Mouse (Mus musculus): ENCODE results near the gene Olfr1133. TPM values are rescaled to one million over a fixed set of nuclear protein-coding genes. Genes with fewer than 3 reads are reported as not detected.
"Not testable (repeated sequence)": the region's sequence is repeated elsewhere in the genome, so short reads cannot be mapped to it uniquely, and the experiment has no call there.

Gene Olfr1133
- not detected for total RNA-seq (2022)

DNA sequence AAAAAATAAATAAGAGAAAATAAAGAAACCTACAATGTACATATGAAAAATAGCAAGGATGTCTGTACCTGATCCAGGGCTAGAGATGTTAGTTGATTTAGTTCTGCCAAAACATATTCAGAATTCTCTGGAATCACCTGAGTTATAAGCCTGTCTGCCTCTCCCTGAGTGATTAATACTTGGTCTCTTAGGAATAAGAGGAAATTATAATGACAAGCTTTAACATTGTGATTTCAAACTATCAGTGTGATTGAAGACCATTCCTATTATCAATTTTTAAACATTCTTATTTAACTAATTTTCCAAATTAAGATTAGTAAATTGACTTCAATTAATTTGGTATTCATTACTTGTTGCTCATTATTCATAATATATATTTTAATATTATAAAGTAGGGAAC, at the start of gene Olfr1133:
Gene Olfr1133 (minus strand): TSS at position 101 of the 400 bp plus-strand sequence.
- DNase-seq (ENCODE audit: low spot score in 2 of 2) = no peak

- no peak for DNase-seq (ENCODE audit: low spot score in 2 of 2)
Observed at GRCm38 (mm10) chr2:87693847-87694246, 46.7 kb upstream of the Olfr1133 start, which contains the start of gene Olfr1136. Gene Olfr1136 (minus strand): TSS chr2:87693947.

DNA sequence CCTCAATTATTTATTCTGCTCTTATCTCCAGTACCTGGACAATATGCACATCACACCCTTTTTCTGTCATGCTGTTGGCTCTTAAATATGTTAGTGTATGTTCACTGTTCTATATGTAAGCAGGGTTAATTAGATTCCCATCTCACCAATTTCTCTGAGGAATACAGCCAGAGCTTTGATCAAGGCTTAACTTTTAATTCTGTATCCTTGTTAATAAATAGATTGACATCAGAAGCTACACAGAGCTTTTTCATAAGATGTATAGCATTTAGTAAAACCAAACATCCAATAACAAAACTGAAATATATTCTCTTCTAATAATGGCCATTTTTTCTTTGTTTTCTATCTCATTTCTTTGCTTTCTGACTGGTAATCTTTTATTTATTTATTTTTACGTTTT, 26.4 kb upstream of the Olfr1133 start, which contains the start of gene Olfr1135:
Gene Olfr1135 (minus strand): TSS at position 101 of the 400 bp plus-strand sequence.
- DNase-seq (ENCODE audit: low spot score in 2 of 2) = no peak

GRCm38 (mm10) chr2:87658360-87658759, 11.2 kb upstream of the Olfr1133 start, which contains the start of gene Olfr1134:
Gene Olfr1134 (minus strand): TSS chr2:87658460.
- DNase-seq (ENCODE audit: low spot score in 2 of 2) = no peak

DNA sequence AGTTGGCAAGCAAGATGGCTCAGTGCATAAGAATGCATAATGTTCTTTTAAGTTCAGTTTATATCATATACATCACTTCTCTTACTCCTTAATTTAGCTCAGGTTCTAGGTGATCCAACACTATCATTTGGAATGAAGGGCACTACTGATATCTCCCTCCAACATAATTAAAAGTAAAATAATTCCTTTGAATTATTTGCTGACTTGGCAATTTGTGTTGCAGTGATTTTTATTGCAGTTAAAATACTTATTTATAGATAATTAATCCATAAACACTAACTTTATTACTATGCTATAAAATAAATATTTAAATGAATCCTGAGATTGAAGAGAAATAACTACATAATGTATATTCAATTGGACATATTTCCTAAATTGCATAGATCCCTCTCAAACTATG, 4.7 kb downstream of the Olfr1133 start:
- no peak for DNase-seq (ENCODE audit: low spot score in 2 of 2)

- no peak for DNase-seq (ENCODE audit: low spot score in 2 of 2)
Observed at GRCm38 (mm10) chr2:87637435-87637834, 9.7 kb downstream of the Olfr1133 start, which contains the start of gene Olfr1132. Gene Olfr1132 (minus strand): TSS chr2:87637535.

- no peak for DNase-seq (ENCODE audit: low spot score in 2 of 2)
Observed at GRCm38 (mm10) chr2:87626804-87627203, 20.4 kb downstream of the Olfr1133 start, which contains the start of gene Olfr1131. Gene Olfr1131 (plus strand): TSS chr2:87627104.

- DNase-seq (ENCODE audit: low spot score in 2 of 2) = not testable (repeated sequence)
Observed at GRCm38 (mm10) chr2:87605912-87606311, 41.3 kb downstream of the Olfr1133 start, which contains the start of gene Olfr1130. Gene Olfr1130 (plus strand): TSS chr2:87606212.

Other genes with a start within 250 kb of the Olfr1133 start
- gene Olfr1123, start 230.7 kb downstream of the Olfr1133 start, total RNA-seq (2022) = not detected
- not detected for gene Olfr1124, start 217.1 kb downstream of the Olfr1133 start, total RNA-seq (2022)
- not detected for gene Olfr1126, start 193.4 kb downstream of the Olfr1133 start, total RNA-seq (2022)
- gene Pramel7, start 150.3 kb downstream of the Olfr1133 start, total RNA-seq (2022) = not detected
- gene Pramel6, start 140.8 kb downstream of the Olfr1133 start, total RNA-seq (2022) = not detected
- not detected for gene Olfr153, start 115.6 kb downstream of the Olfr1133 start, total RNA-seq (2022)
- not detected for gene Olfr1128, start 101.8 kb downstream of the Olfr1133 start, total RNA-seq (2022)
- not detected for gene Olfr1129, start 73.5 kb downstream of the Olfr1133 start, total RNA-seq (2022)
- not detected for gene Olfr1130, start 41.2 kb downstream of the Olfr1133 start, total RNA-seq (2022)
- gene Olfr1131, start 20.3 kb downstream of the Olfr1133 start, total RNA-seq (2022) = not detected
- gene Olfr1132, start 9.8 kb downstream of the Olfr1133 start, total RNA-seq (2022) = not detected
- not detected for gene Olfr1134, start 11.1 kb upstream of the Olfr1133 start, total RNA-seq (2022)
- not detected for gene Olfr1135, start 26.3 kb upstream of the Olfr1133 start, total RNA-seq (2022)
- gene Olfr1136, start 46.6 kb upstream of the Olfr1133 start, total RNA-seq (2022) = not detected
- gene Olfr1137, start 65.8 kb upstream of the Olfr1133 start, total RNA-seq (2022) = not detected
- not detected for gene Olfr1138, start 92.6 kb upstream of the Olfr1133 start, total RNA-seq (2022)
- not detected for gene Olfr1140, start 96.4 kb upstream of the Olfr1133 start, total RNA-seq (2022)
- gene Olfr1141, start 106.6 kb upstream of the Olfr1133 start, total RNA-seq (2022) = not detected
- not detected for gene Olfr152, start 132.1 kb upstream of the Olfr1133 start, total RNA-seq (2022)
- gene Olfr1143, start 153.2 kb upstream of the Olfr1133 start, total RNA-seq (2022) = not detected
- gene Olfr1145, start 162.4 kb upstream of the Olfr1133 start, total RNA-seq (2022) = not detected
- gene Olfr1148, start 183.2 kb upstream of the Olfr1133 start, total RNA-seq (2022) = not detected
- not detected for gene Olfr1150-ps1, start 196.6 kb upstream of the Olfr1133 start, total RNA-seq (2022)
- not detected for gene Olfr1151, start 208.5 kb upstream of the Olfr1133 start, total RNA-seq (2022)
- not detected for gene Olfr1152, start 219.1 kb upstream of the Olfr1133 start, total RNA-seq (2022)
- not detected for gene Olfr1153, start 247.6 kb upstream of the Olfr1133 start, total RNA-seq (2022)